Mouse (Mus musculus) spleen, postnatal 4 days (tissue): ENCODE measurements around the gene Hist1h2ae.
"Not testable (repeated sequence)": the region's sequence is repeated elsewhere in the genome, so short reads cannot be mapped to it uniquely, and the experiment has no call there.

ENCODE experiments used
- DNase-seq, 2 experiments: peaks; one replicate each; pipeline ENCODE4 v3.0.0; 2022; ENCODE audit warnings: low spot score in 2 of 2

The Hist1h2ae gene

DNA sequence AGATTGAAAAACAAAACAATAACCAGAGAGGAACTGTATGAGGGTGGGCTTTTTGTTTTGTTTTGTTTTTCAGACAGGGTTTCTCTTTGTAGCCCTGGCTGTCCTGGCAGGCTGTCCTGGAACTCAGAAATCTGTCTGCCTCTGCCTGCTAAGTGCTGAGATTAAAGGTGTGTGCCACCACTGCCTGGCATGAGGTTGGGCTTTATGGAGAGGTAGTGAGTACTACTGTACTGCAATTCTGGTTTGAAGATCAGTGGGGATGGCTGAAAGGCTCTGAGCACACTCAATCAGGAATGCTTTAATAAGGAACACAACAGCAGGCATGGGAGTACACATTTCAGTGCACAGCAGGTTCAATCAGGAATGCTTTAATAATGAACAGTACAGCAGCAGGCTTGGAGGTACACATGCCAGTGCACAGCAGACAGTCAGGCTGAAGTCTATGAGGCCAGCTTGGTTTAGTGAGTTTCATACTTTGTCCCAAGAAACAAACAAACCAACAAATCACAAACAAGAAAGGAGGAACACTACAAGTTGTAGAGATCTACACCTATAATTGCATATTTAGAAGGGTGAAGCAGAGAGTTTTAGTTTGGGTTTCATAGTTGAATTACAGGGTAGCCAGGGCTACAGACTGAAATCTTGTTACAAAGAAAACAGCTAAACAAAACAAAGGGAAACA is 12.5 kb upstream of the Hist1h2ae start:
- DNase-seq, result peak in 1 of 2 experiments; percentile 63

DNA sequence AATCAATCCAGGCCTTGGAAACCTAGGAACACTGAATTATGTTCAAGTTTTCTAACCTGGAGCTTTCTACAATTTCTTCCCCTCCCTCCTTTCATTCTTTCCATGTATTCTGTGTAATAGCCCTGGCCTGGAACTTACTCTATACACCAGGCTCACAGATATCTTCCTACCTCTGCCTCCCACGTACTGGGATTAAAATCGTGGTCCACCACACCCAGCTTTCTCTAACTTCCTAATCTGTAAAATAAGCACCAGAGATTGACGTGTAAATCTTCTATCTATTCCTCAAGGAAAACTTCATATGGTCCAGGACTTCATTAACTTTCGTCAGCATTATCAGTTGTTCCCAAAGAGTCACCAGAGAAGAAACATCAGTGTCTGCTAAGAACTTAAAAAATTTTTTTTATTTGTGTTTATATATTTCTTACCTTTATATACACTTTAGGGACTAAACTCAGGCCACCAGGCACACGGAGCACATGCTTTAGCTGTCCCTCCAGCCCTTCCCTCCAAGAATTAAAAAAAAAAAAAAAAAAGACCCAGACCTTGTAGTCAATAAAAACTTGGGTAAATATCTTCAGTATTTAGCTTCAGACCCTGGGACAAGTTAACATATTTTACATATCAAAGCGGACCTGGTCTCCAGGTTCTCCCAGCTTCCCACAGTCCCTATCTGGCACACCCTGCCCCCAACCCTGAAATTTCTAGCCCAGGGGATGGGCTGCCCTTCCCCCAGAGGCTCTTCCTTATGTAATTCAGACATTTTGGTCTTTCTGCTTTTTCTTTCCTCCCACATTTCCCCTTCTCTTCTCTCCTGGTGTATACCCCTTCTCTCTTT is 11.4 kb upstream of the Hist1h2ae start:
- DNase-seq, result peak in 1 of 2 experiments; percentile 62

DNA sequence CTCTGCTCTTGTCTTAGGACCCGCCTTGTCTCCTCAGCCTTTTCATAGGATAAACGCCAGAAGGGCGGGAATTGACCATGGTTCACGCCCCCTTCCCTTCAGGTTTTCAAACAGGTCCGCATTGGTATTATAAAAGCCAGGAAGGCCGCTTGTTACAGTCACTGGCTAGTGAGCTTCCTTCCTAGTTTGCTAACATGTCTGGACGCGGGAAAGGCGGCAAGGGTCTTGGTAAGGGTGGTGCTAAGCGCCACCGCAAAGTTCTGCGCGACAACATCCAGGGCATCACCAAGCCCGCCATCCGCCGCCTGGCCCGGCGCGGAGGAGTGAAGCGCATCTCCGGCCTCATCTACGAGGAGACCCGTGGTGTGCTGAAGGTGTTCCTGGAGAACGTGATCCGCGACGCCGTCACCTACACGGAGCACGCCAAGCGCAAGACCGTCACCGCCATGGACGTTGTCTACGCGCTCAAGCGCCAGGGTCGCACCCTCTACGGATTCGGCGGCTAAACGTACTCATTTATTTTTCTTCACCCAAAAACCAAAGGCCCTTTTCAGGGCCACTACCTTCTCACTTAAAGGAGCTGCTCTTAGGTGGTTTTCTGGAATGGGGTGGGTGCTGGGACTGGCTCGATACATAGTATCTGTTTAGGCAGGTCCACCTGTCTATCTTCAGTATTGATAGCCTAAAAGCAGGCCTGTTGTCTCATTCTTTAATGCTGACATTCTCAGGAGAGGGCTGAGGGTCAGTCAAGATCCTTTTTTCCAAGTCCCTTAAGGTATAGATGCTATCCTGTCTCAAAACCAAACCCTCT is 10.6 kb upstream of the Hist1h2ae start, which contains the start of gene Hist1h4d:
Gene Hist1h4d, plus strand, starts transcription at position 191 of the 811 bp plus-strand sequence.
- peak; percentile 96 to 97 for DNase-seq

DNA sequence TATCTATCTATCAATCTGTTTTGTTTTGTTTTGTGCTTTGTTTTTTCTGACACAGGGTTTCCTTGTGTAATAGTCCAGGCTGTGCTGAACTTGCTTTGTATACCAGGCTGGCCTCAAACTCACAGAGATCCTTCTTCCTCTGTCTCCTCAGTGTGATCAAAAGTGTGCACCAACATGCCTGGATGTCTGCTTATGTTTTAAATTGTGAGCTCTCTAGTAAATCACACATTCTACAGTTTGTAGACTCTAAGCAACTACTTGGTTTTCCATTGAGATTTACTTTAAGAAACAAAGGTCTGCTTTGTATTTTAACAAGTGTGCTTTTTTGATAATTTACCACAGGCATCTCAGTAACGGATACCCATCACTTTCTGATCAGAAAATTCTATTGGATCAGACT is 6.8 kb upstream of the Hist1h2ae start:
- no peak for DNase-seq

DNA sequence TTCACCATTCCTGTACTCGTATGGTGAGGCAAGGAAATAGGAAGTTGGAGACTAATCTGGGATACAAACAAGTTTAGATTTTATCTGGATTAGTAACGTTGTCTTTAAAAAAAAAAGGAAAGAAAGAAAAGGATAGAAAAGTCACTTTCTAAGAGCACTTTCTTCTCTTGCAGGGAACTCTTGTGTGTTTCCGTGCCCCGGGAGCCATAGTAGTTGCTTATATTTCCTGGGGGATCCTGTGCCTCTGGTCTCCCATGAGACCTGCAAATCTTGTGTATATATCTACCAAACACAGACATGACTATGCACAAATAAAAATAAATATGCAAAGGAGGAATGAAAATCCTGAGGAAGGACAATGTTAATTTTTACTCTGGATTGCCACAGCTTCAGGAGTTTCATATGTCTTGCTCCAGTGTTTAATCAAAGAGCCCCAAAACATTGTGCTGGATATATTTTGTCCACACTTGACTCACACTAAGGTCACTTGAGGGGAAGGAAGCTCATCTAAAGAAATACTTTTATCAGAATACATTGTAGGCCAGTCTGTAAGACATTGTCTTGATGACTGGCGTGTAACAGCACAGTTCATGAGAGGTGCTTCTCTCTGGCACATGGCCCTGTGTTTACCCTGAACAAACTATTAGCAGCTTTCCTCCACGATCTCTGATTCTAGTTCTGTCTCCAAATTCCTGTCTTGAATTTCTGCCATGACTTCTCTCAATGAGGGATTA is 6.1 kb upstream of the Hist1h2ae start:
- no peak for DNase-seq

DNA sequence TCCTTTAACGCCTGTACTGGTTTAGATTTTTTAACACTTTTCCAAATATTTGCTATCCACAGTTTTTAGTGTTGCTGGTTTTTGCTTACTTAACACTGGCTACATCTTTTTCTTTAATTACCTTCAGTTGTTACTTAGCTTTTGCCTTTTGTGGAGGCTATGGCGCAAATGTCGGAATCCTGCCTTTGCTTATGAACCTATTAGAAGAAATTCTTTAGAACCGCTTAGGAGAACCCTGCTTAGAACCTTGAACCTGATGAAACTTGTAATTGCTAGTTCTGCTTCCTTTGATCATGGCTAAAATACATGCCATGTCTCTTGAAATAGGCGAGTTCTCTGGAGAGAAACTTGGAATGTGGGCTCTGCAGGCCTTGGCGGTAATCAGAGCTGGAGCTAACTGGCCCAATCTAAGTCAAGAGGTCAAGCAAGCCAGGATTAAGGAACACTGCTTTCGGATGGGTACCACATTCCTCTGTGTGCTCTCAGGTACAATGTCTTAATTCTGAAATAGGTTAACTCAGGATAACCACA is 5.4 kb upstream of the Hist1h2ae start:
- DNase-seq, result no peak

DNA sequence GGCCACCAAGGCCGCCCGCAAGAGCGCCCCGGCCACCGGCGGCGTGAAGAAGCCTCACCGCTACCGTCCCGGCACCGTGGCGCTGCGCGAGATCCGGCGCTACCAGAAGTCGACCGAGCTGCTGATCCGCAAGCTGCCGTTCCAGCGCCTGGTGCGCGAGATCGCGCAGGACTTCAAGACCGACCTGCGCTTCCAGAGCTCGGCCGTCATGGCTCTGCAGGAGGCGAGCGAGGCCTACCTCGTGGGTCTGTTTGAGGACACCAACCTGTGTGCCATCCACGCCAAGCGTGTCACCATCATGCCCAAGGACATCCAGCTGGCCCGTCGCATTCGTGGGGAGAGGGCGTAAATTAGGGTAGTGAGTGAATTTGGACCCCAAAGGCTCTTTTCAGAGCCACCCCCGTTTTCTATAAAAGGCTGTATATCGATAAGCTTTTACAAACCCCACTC is 4.9 kb upstream of the Hist1h2ae start:
- DNase-seq, result not testable (repeated sequence)

DNA sequence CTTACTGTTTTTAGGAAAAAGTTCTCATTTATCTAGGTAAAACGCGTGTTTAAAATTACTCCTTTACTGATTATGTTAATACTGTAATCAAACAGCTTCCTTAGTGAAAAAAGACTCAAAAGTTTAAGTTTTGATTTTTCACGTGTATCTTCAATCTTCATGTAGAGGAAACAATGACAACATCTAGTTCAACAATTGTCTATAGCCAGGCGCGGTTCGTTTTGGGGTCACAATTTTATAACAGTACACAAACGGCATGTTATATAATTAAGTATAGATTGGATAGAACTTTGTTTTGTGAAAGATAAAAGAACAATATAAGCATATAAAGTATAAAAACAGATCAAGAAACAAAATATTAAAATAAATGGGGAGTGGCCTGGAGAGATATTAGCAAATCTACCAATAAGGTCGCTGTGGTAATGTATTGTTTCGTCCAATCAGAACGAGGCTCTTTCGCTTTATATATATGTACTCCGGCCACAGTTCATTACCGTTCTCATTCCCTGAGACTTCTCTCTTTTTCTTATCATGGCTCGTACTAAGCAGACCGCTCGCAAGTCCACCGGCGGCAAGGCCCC is 4.3 kb upstream of the Hist1h2ae start, which contains the start of gene Hist1h3d:
Gene Hist1h3d, plus strand, starts transcription at position 493 of the 581 bp plus-strand sequence.
- DNase-seq, result peak; percentile 79 to 82

DNA sequence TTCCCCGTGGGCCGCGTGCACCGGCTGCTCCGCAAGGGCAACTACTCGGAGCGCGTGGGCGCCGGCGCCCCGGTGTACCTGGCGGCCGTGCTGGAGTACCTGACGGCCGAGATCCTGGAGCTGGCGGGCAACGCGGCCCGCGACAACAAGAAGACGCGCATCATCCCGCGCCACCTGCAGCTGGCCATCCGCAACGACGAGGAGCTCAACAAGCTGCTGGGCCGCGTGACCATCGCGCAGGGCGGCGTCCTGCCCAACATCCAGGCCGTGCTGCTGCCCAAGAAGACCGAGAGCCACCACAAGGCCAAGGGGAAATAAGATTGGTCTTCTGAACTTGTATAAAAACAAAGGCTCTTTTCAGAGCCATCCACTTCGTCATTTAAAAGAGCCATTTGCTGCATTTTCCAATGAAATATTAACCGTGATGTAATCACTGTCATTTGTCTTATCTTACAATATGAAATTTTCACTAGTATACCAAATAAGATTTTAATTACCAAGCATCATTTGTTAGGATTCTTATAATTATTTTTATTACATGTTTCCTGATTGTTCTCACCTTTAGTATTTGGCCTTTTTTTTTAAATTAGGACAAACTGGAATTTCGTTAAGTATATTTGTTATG is 3.6 kb upstream of the Hist1h2ae start:
- peak in 1 of 2 experiments; percentile 60 for DNase-seq

DNA sequence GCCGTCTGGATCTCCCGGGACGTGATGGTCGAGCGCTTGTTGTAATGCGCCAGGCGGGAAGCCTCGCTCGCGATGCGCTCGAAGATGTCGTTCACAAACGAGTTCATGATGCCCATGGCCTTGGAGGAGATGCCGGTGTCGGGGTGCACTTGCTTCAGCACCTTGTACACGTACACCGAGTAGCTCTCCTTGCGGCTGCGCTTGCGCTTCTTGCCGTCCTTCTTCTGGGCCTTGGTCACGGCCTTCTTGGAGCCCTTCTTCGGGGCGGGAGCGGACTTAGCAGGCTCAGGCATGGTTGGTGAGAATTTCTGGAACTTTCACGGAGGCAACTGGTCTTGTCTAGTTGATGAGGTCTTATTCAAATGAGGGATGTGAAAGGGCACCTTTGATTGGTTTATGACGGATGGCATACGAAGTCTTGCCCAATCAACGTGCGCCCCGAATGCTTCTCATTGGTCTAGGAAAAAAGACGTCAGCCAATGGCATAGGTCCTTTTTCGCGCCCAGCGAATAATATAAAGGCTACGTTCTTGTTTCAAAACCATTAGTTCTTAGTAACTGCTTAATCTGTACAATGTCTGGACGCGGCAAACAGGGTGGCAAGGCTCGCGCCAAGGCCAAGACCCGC is 3.0 kb upstream of the Hist1h2ae start, which contains the start of the genes Hist1h2bf and Hist1h2ad:
Gene Hist1h2bf, minus strand, starts transcription at position 299 of the 627 bp plus-strand sequence.
Gene Hist1h2ad, plus strand, starts transcription at position 484 of the 627 bp plus-strand sequence.
- peak; percentile 91 to 93 for DNase-seq

DNA sequence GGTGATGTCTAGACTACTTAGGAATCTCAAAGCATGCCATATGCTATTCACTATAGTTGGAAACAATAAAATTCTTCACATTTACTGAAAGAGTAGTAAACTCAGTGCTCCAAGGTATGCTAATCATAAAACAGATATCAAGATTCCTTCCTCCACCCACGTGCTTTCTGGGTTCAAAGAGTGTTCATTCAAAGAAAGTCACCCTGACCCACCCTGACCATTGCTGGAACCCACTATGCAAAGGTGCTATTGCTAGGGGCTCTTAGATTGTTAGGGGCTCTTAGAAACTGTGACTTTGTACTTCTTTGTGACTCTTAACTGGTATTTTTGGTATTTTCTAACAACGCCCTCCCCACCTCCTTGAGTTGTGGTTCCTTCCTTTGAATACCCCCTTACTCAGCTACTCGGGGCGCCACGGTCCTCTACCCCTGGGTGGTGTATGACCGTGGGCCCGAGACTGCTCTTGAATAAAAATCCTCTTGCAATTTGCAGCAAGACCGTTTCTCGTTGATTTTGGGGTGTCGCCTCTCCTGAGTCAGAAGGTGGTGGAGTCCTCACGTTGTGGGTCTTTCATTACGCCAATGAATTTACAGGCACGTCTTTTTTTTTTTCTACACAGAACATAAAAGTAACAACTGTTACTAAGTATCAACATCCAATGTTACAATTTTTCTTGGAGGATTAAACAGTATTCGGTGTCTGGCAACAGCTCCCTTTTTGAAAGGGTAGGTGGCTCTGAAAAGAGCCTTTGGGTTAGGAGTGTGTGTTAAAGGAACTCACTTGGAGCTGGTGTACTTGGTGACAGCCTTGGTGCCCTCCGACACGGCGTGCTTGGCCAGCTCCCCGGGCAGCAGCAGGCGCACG is 2.2 kb upstream of the Hist1h2ae start:
- peak in 1 of 2 experiments; percentile 78 for DNase-seq

DNA sequence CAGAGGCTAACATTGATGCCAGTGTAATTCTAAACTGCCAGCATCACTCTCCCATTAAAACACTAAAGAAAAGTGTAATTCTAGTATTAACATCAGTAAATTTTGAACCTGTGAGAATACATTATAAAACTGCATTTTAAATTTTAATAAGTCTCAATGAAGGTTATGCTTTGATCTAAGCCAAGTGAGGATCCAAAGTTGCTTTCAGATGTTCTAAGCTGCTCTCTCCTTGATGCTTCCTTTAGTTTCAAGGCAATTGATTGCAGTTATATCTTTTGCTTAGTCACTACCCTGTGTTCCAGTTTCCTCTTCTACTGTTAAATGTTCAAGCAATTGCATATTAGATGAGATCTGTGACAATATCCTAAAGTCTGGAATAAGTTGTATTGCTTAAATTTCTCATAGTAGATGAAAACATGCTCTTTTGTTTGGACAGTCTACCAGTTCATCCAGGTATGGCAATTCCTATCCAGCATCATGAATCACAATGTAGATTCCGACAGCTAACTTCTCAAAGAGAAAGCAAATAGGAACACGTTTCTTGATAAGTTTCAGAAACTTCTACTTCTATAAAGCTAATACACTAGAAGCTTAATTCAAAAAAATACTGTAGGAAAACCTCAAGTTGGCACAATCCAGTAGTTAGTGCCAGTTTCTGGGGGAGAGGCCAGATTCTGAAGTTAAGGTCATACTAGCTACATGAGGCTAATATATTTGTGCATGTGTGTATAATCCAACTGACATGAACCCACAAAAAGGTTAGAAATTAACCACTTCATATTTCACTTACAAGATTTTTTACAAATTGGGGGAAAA is 1.4 kb upstream of the Hist1h2ae start:
- DNase-seq, result peak in 1 of 2 experiments; percentile 31

DNA sequence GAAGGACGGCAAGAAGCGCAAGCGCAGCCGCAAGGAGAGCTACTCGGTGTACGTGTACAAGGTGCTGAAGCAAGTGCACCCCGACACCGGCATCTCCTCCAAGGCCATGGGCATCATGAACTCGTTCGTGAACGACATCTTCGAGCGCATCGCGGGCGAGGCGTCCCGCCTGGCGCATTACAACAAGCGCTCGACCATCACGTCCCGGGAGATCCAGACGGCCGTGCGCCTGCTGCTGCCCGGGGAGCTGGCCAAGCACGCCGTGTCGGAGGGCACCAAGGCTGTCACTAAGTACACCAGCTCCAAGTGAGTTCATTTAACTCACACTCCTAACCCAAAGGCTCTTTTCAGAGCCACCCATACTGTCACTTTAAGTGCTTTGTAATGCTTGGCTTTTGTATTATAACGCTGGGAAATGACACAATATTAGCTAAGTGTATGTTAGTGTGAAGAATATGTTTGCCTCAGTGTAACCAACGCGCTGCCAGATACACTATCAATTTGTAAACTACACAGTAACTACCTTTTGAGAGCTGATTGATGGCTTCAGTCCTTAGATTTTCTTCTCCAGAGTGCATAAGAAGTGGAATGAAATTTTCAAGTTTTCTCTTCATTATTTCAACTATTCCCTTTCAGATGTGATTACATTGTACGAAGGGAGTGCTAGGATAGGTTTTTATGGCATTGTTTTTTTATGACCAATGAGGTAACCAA is 641 bp upstream of the Hist1h2ae start:
- not testable (repeated sequence) for DNase-seq

DNA sequence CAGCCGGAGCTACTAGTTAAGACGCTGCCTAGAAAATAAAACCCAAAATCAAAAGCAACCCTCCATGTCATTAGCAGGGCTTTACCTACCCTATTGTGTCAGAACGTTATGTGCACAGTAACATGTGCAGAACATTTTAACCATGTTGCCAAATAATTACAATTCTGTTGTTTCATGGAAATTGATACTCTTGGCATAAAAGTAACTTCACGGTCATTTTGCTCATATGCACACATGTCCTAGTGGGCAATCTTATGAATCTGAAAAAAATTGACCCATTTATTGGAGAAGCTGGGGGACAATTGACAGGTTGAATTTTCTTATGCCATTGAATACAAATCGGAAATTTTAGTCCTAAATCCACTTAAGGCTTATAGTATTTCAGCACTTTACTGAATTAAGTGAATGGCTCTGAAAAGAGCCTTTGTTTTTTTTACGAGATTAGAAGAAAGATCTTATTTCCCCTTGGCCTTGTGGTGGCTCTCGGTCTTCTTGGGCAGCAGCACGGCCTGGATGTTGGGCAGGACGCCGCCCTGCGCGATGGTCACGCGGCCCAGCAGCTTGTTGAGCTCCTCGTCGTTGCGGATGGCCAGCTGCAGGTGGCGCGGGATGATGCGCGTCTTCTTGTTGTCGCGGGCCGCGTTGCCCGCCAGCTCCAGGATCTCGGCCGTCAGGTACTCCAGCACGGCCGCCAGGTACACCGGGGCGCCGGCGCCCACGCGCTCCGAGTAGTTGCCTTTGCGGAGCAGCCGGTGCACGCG is 579 bp downstream of the Hist1h2ae start:
- not testable (repeated sequence) for DNase-seq

DNA sequence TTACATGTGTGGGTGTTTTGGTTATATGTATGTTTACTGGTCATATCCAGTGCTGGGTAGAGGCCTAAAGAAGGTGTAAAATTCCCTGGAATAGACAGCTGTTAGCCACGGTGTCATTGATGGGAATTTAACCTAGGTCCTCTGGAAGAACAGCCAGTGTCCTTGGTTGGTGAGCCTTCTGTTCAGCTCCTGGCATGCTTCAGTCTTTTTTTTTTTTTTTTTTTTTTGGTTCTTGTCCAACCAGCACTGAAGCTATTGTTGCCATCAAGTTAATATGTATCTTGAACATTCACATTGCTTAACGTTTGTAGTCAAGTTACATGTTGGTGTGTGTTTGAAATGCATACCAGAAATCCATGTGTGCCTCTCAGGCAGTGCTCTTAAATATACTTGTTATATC is 6.5 kb downstream of the Hist1h2ae start:
- DNase-seq, result no peak
